Mouse (Mus musculus) kidney, adult 8-10 months (tissue): ENCODE measurements at regions not wholly inside any gene's neighbourhood (a gene's known extent, or its start where the extent isn't known, plus 50 kb on each side); places are given as distances from the start of the nearest gene placed in this dataset.

Source experiments
- DNase-seq, 2 experiments: peaks; one replicate each; pipeline ENCODE4 v3.0.0; 2022

GRCm38 (mm10) chr14:92016991-92017390 is 1873.5 kb downstream of the Pcdh9 start:
- DNase-seq, result peak; percentile 53 to 62

- peak; percentile 19 to 42 for DNase-seq
Measured at GRCm38 (mm10) chr14:91991290-91991689, 1899.2 kb downstream of the Pcdh9 start.
